Mouse (Mus musculus) heart, adult 2 months (tissue): Measurements from ENCODE around the gene Dscaml1.

Experiments
- CTCF ChIP-seq: fragments of 200-600 bp; IDR thresholded peaks from 2 replicates; pipeline ENCODE4 v1.8.1; 2022; ENCODE audit warnings: antibody characterized with exemption, mild to moderate bottlenecking, moderate library complexity
- POLR2A ChIP-seq: fragments of 200-500 bp; IDR thresholded peaks from 2 replicates; pipeline ENCODE4 v1.6.1; 2011; ENCODE audit warnings: mild to moderate bottlenecking, low read depth, low read length, control low read depth; ENCODE audit not compliant: insufficient read depth

- TF ChIP-seq CTCF (no peak), POLR2A (no peak)
Observed at GRCm38 (mm10) chr9:45549796-45550195, 123.4 kb downstream of the Dscaml1 start.
